Mouse (Mus musculus): ENCODE data around the gene Ptpn5.

The Ptpn5 gene

GRCm38 (mm10) chr7:47133331-47133730 lies at the start of gene Ptpn5:
TSS of gene Ptpn5 (minus strand) at chr7:47133684.
- DNase-seq (ENCODE audit: low spot score) = no peak

DNA sequence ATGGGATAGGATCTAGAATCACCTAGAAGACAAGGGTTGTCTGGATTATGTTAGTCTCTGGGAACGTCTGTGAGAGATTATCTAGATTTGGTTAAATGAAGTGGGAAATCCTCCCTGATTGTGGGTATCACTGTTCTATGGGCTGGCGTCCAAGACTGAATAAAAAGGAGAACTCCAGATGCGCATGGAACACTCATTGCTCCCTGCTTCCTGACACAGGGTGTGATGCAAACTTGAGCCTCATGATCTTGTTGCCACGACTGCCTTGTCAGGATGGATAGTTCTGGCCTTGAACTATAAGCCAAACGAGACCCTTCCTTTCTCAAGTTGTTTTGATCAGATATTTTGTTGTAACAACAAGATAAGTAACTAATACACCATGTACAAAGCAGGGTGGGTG lies 37.3 kb upstream of the Ptpn5 start:
- no peak for DNase-seq (ENCODE audit: low spot score)

- no peak for DNase-seq (ENCODE audit: low spot score)
These were observed 31.5 kb upstream of the Ptpn5 start for GRCm38 (mm10) chr7:47165028-47165427.

GRCm38 (mm10) chr7:47163203-47163602 lies 29.7 kb upstream of the Ptpn5 start:
- no peak for DNase-seq (ENCODE audit: low spot score)

- no peak for DNase-seq (ENCODE audit: low spot score)
These were observed 25.0 kb upstream of the Ptpn5 start for GRCm38 (mm10) chr7:47158451-47158850.

DNA sequence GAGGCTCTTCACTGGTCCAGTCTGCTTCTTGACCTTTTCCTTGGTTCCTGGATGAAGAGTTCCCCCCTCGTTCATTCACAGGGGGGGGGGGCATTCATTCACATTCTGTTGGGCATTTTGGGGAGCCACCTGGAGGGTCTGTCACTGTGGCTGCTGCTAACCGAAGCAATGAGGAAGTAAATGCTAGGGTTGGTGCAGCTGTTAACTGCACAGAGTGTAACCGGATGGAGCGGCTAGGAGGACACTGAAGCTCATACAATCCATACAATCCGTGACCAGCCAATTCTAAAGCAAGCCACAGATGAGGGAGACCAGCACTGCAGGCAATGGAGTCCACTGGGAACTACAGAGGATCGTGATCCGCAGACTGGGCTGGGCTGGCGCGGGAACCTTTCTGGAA lies 24.3 kb upstream of the Ptpn5 start:
- DNase-seq (ENCODE audit: low spot score) = no peak

DNA sequence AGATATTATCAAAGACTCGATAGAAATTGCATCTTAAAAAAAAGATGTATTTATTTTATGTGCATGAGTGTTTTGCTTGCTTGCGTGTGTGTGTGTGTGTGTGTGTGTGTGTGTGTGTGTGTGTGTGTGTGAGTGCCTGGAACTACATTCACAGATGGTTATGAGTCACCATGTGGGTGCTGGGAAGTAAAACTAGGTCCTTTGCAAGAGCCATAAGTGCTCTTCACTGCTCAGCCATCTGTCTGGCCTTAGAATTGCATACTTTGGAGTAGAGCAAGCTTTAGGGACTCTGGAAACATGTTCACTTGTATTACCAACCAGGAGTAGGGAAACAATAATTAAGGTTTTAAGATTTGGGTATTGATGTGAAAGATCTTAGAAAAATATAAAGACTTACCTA lies 22.4 kb upstream of the Ptpn5 start:
- DNase-seq (ENCODE audit: low spot score) = no peak

DNA sequence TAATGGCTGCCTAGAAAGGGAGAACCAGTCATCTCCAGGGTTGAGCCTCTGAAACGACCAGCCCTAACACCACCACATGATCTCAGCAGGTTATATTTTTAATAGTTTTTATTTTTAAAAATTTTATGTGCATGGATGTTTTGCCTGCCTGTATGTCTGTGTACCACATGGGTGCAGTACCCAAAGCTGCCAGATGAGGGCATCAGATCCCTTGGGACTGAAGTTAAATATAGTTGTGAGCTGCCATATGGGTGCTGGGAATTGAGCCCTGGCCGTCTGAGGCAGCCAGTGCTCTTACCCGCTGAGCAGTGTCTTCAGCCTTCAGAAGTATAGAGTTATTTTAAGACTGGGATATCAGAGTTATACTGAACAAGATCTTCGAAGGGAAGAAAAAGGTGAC lies 21.9 kb upstream of the Ptpn5 start:
- no peak for DNase-seq (ENCODE audit: low spot score)

GRCm38 (mm10) chr7:47150420-47151061 lies 17.1 kb upstream of the Ptpn5 start:
- DNase-seq (ENCODE audit: low spot score) = no peak

DNA sequence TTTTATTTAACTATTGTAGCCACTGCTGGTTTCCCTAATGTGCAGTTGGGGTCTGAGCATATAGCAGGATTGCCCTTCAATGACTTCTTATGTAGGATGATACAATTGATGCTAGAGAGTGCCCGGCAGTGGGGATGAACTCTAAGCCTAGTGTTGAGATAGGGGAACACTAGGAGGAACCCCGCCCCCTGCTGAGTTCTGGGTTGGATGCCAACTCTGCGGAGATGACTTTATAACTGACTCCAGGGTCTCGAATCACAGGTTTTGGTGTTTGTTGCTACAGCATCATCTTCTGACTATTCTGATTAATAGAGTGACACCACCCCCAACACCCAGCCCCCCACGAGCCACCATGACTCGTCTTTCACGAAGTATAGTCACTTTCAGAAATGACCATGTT lies 14.8 kb upstream of the Ptpn5 start:
- no peak for DNase-seq (ENCODE audit: low spot score)

- no peak for DNase-seq (ENCODE audit: low spot score)
These were observed 12.7 kb upstream of the Ptpn5 start for GRCm38 (mm10) chr7:47146034-47146812.

GRCm38 (mm10) chr7:47144299-47144698 lies 10.8 kb upstream of the Ptpn5 start:
- no peak for DNase-seq (ENCODE audit: low spot score)

DNA sequence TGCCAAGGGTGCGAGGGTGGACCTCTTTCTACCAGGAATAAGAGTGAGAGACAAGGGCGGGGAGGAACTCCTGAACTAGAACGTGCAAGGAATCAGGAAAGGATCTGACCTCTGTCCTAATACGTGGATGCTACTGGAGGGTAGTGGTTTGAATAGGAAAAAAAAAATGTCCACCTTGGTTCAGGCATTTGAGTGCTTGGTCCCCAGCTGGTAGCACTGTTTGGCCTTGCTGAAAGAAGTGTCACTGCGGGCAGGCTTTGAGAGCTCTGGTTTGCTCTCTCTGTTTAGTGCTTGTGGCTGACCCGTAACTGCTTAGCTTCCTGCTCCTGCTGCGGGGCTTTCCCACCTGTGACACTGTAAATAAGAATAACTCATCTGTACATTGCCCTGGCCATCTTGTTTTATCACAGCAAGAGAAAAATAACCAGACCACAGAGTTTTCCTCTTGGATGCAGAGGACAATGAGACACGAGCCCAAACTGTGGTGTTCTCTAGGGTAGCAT lies 6.4 kb upstream of the Ptpn5 start:
- no peak for DNase-seq (ENCODE audit: low spot score)

GRCm38 (mm10) chr7:47134570-47134969 lies 1.1 kb upstream of the Ptpn5 start:
- no peak for DNase-seq (ENCODE audit: low spot score)

DNA sequence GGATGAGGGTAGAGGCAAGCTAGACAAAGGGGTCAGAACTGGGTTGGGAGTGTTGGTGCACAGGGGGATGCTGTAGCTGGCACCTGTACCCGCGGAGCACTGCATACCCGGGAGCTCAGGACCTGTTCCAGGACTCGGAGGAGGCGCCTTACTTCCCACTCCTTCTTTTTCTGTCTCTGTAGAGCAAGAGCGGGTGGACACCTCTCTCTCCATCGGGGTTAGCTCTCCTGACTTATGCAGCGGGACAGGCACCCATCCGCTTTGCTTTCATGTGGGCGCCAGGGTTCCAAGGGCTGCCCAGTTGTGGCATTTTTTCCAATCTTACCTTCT lies 588 bp downstream of the Ptpn5 start:
- DNase-seq (ENCODE audit: low spot score) = no peak

- no peak for DNase-seq (ENCODE audit: low spot score)
These were observed 1.1 kb downstream of the Ptpn5 start for GRCm38 (mm10) chr7:47132180-47132930.

DNA sequence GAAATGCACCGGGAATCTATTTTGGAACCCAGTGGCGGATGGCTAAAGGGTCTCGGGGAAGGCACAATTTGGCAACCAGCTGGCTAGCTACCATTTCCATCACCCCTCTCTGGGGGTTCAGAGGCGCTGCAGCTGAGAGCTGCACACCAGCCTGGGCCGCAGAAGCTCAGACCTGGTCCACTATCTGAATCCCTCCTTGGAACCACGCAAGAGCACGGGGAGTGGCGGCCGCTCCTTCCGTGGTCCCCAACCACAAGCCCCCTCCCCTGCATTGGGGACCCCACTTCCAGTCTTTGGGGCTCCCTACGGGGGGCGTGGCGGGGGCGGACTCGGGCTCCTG lies 1.7 kb downstream of the Ptpn5 start:
- no peak for DNase-seq (ENCODE audit: low spot score)

DNA sequence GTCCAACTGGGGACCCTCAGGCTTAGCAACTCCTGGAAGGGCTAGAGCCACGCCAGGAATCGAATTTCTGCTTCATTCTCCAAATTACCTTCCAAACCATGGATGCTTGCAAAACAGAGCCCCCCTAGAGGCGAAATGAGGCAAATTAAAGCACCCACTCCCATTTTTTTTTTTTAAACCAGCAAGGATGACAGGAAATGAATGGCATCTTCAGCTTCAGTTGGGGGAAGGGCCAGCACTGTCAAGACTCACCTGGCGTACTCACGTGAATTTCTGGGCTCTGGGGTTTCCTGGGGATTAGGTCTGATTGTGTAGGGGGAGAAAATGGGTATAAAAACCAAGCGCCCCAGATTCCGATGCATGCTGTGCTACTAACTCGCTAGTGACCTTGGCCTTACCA lies 2.2 kb downstream of the Ptpn5 start:
- DNase-seq (ENCODE audit: low spot score) = no peak

DNA sequence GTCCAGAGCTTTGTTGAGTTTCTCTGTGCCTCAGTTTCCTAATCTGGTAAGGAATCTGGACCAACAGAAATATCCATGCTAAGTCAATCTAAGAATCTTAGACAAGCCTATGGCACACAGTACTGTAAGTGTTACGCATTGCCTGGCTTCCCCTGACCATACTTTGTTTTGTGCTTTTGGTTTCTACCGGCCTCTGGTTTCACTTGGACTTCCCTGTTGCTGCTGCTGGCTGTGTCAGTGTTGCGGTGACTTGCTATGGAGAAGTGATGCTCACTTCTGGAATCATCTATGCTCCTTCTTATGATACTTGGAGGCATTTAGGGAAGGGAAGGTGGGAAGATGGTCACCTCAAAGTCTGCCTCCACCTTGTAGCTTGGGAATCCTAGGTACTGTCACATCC lies 11.5 kb downstream of the Ptpn5 start:
- DNase-seq (ENCODE audit: low spot score) = no peak

GRCm38 (mm10) chr7:47116666-47117065 lies 16.8 kb downstream of the Ptpn5 start:
- DNase-seq (ENCODE audit: low spot score) = no peak

DNA sequence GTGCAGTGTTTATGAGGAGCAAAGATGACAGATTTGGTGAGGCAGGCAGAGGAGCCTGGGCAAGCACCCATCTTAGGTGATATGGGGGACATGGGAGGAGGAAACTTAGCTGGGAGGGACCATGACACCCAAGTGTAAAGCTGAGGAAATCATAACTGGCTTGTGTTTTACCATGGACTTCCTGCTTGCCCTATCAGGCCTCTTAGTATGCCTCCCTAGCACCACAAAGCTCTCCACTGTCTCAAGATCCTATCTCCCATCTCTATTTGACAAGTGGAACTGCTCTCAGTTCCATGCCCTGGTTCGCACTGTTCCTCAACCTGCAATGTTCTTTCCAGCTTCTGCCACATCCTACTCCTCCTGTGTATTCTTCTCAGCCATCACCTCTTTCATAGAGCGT lies 18.0 kb downstream of the Ptpn5 start:
- no peak for DNase-seq (ENCODE audit: low spot score)

DNA sequence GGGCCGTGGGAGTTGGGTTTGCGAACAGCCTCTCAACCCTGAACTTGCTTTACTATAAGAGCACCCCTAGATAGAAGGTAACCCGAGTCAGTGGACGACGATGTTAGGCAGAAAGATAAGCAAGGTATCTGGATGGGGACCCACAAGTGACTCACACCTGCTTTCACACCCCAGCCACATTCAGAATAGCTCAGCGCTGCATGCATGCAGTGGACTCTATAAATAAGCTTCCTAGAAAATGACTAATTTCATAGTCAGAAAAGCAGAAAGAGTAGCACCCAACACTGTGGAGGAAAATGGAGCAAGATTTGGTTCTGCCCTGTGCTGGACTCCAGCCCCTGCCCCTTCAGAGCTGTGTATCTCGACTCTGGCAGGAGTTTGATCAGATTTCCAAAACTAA lies 20.1 kb downstream of the Ptpn5 start:
- no peak for DNase-seq (ENCODE audit: low spot score)

- no peak for DNase-seq (ENCODE audit: low spot score)
These were observed 21.4 kb downstream of the Ptpn5 start for GRCm38 (mm10) chr7:47112036-47112435.
